Mouse (Mus musculus): ENCODE measurements around the gene Pnpla1.
"Not testable (repeated sequence)": the region's sequence is repeated elsewhere in the genome, so short reads cannot be mapped to it uniquely, and the experiment has no call there.

Pnpla1 gene

DNA sequence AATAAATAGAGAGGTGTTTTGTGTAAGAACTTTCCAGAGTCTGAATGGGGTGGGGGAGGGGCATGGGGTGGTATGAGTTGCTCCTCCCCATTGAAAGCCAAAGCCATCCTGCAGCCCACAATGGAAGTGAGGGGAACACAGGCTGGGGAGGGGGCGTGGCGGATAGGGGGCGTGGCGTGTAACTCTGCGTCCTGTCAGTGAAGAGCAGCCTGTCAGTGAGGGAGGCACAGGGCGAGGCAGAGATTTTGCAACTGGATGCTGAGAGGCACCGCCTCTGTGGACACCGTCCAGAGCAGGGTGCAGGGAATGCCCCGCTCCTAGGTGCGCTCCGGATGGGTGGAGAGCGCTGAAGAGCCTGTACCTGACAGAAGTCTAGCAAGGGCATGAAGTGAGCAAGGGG, at the start of gene Pnpla1:
TSS of gene Pnpla1 (plus strand) at position 207 of the 400 bp plus-strand sequence.
- no peak for DNase-seq (ENCODE audit: low read depth, low spot score)

DNA sequence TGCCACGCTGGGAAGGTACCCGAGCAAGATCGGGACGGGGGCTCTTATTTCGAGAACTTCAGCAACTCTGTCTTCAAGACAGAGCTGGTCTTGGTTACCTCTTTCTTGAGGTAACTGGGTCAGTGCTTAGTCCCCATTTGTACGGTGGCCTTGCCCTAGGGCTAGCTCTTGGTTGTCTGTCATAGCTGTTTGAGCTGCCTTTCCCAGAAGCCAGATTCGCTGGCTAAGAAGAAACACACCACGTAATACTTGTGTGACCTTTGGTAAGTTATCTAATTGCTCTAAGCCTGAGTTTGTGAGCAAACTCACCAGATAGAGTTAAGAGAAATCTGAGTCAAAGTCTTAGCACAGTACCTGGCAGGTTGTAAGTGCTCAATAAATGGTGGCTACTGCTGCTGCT, 49.5 kb upstream of the Pnpla1 start:
- DNase-seq (ENCODE audit: low read depth, low spot score): no peak

DNA sequence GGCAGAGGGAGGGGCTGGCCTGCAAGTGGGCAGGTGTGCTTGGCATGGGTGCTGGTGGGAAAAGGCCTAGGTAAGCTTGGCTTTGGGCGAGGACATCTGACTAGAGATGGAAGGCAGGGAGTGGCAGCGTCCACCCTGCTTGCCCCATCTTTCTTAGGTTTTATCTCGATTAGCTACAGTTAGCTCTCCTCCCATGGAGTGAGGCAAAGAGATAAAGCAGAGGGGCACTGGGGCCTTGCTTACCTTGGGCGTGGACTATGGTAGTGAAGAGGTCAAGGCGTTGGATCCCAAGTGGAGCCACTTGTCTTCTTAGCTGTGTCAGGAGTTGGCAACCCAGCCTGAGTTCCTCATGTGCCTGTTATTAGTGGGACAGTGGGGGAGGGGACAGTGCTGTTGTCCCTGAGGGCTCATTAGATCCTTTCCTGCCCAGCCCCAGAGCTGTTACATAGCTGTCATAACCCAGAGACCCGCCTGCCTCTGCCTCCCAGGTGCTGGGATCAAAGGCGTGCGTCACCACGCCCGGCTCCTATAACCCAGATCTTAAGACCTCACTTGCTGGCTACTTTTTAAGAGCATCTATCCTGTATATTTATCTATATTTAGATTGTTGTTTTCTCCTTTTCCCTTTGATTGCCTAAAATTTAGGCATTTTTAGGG, 48.9 kb upstream of the Pnpla1 start:
- DNase-seq (ENCODE audit: low read depth, low spot score): no peak

DNA sequence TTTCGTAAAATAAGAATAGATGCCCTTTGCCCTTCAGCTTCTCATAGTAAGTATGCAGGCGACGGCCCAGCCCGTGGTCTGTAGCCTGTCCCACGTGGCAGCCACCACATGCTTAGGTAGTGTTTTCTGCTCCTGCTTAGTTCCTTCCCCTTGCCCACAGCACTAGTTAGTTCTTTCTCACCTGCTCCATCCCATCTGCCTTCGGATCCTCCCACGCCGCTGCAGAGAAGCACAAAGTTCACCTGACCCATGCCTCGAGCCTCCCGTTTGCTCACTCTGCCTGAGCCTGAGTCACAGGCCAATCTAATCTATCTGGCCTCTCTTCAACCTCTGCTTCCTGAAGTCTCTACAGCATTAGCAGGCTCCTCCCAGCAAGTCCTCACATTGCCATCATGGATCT, 45.9 kb upstream of the Pnpla1 start:
- no peak for DNase-seq (ENCODE audit: low read depth, low spot score)

DNA sequence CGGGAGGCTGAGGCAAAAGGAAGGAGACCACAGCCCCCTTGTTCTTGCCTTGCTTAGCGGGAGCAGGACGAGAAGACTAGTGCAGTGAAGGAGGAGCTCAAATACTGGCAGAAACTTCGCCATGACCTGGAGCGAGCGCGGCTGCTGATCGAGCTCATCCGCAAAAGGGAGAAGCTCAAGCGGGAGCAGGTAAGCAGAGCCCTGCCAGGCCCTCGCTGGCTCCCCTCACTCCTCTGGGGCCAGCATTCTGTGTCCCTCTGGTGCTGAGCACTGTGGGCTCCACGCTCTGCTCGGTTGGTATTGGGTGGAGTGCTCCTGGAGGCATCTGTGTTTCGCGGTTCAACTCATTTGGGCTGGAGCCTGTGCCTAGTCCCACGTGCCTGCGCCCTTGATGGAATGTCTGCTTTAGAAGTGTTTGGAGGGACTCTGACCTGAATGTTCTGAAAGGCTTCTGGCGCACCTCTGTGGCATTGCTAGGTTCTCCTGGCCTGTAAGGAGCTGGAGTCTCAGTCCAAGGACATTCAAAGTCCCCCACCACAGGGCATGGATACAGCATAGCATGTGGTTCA, 43.6 kb upstream of the Pnpla1 start:
- DNase-seq (ENCODE audit: low read depth, low spot score): no peak

DNA sequence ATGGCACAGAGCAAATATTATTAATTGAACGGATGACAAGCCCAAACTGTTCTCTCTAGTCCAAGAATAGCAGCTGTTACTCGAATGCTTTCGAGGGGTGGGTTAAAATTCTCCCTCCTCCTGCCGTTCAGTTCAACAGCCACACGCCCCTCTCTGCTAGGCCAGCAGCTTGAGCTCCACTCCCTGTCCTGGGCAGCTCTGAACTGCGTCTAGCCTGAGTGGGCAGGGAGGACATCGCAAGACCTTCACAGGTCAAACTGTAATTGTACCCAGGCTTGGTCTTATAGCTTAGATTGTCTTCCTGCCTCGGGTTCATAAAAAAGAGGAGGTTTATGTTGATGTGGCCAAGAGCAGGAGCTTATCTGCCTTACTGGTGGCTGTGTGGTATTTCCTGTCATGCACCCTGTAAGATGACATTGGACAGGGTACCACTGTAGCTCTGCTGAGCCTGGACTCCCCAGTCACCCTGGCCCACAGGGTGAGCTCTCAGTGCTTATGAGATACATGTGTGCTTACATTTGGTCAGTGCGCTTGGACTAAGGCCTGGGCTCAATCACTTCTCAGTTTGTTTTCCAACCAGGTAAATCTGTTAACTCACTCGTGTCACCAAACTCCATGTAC, 42.7 kb upstream of the Pnpla1 start:
- DNase-seq (ENCODE audit: low read depth, low spot score): no peak

DNA sequence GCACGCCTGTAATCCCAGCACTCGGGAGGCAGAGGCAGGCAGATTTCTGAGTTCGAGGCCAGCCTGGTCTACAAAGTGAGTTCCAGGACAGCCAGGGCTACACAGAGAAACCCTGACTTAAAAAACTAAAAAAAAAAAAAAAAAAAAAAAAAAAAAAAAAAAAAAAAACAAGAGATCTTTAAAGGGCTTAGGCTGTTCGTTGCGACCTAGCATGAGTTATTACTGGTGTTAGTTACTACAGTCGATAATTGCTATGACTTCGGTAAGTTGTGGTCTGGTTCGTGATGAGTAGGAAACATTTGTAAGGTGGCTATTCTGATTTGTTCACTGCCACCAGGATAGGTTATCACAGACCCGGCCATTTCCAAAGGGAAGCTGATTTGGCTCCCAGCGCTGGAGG, 41.9 kb upstream of the Pnpla1 start:
- DNase-seq (ENCODE audit: low read depth, low spot score): not testable (repeated sequence)

DNA sequence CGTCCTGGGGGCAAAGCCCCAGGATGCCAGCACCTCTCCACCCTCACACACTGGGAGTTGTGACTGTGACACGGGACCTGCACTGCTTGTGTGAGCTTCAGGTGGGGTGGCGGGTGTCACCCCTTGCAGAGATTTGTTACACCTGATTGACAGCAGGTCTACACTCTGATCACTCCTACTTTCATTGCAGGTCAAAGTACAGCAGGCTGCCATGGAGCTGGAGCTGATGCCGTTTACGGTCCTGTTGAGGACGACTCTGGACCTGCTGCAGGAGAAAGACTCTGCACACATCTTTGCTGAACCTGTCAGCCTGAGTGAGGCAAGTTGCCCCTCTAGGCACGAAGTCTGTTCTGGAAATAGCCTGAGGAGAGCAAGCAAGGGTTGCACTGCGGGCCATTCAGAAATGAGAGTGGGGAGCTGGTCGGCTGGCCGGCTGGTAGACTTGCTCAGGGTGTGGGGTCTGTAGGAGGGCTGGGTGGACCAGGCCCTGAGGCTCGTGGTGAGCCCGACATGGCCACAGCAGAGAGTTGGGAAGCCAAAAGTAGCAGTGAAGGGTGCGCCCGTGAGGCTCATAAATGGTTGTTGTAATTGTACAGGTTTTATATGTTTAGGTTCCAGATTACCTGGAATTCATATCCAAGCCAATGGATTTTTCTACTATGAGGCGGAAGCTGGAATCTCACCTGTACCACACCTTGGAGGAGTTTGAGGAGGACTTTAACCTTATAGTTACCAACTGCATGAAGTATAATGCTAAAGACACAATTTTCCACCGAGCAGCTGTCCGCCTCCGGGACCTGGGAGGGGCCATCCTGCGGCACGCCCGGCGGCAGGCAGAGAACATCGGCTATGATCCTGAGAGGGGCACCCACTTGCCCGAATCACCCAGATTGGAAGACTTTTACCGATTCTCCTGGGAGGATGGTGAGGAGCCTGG, 41.1 kb upstream of the Pnpla1 start:
- no peak for DNase-seq (ENCODE audit: low read depth, low spot score)

DNA sequence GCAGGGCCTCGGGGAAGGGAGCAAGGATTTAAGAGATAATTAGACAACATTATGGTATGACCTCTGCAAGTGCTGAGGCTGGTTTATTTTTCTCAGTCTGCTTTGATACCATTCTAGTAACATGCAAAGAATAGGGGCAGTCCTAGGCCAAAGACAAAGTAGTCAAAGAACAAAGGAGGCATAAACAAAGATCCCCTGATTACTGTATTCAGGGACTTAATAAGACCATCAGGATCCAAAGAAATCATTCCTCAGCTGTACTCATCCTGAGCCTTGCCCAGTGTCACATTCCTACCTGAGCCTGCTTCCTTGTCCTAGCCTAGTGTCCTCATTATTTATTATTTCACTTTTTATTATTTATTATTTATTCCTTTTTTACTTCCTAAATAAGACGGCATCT, 38.0 kb upstream of the Pnpla1 start:
- no peak for DNase-seq (ENCODE audit: low read depth, low spot score)

DNA sequence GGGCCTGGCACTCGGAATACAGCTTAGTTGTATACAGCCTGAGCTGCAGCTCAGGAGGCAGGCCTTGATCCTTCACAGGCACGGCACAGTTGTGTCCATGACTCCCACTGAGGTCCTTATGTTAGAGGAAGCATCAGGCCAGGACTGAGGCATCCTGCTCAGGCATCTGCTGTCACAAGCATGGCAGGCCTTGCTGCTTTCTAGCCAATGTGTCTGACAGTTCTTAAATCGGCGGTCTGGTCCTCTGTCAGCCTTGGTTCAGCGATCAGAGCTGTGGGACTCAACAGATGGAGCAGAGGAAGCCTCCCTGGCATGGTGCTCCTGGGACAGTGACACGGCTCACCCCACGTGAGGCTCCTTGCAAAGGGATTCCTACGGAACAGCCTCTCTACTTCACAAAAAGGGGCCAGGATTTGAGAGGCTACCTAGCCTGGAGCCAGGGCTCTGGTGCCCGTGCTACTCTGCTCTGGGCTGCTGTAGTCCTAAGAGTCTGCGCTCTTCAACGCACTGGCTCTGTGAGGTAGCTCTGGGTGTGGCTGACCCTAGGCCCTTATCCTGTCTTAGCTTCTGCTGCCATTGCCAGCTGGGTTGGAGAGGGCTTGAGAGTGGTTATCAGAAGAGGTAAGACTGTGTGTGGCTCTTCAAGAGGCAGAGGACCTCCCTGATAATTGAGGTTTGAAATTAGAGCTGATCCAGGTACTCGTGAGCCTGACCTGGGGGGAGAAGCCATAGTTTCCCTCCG, 35.0 kb upstream of the Pnpla1 start:
- no peak for DNase-seq (ENCODE audit: low read depth, low spot score)

DNA sequence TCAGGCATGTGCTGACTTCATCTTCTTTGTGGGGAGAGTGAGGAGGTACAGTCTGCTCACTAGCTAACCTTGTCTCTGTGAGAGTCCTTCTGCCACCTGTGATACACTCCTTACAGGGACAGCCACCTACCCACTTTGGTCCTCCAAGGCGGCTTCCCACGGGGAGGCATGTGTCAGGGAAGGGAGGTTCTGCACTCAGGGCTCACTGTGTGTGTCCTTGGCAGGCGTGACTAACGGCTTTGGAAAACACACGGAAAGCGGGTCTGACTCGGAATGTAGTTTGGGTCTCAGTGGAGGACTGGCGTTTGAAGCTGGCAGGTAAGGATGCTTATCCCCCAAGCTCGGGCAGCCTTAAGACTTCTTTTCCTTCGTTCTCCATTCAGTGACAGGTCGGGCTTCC, 34.5 kb upstream of the Pnpla1 start:
- DNase-seq (ENCODE audit: low read depth, low spot score): no peak

DNA sequence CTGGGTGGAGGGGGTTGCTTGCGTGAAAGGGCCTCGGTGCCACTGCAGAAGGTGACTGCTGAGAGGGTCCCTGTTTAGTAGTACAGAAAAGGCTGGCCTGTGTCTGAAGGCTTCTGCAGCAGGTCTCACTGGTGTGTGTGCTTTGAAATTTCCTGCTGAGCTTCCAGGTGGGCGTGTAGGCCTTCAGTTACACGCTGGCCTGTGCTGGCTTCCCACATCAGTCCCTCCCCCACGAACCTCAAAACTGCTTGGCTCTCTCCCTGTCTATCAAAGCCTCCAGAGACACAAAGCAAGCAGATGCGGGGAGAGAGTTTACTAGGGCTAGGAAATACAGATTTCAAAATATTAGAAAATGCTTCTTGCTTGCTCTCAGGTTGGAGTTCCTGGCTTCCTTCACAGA, 33.3 kb upstream of the Pnpla1 start:
- DNase-seq (ENCODE audit: low read depth, low spot score): no peak

DNA sequence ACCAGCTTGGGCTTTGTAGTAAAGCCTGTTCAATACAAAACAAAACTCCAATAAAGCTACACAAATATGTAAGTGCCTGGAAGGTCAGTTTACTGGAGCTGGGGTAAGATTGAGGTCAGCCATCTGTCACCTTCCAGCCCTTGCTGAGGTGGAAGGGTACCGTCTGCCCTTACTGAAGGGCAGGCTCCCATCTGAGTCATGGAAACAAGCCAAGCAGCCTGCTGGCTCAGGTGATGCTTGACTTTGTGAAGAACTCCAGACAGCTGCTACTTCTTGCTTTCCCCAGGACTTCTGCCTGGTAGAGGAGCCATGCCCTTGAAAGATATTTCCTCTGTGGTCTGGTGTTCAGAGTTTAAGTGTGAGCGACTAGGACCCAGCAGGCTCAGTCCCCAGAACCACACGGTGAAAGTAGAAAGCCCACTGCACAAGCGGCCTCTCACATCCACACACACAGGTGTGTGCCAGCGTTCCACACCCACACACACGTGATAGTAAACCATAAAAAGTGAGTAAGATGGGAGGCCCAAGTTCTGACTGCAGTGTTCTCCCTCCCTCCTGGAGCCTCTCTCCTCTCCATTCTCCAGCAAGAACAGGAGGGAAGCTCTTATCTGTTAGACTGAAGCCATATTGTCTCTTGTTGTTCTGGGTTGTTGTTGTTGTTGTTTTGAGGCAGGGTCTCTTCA, 32.7 kb upstream of the Pnpla1 start:
- no peak for DNase-seq (ENCODE audit: low read depth, low spot score)

DNA sequence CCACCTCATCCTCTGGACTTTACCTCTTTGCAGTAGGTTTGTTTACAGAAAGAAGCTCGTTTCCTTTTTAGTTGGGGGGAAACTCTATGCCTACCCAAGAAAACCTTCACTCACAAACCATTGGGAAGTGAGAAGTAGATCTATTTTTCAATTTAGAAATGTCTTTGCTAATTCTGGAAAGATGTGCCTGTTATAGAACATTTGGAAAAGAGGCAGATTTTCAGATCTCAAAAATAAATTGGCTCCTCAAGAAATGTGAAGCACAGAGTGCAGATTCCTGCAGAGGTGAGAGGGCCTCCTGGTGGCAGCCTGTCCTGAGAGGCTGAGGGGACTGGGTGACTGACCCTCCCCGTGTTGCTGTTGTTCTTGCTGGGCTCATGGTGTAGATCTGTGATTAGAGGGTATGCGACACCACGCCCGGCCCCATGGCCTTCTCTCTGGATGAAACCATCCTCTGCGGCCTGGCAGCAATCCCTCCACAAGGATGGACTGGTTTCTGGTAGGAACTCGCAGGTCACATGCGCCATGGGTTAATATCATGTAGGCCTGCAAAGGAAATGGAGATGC, 30.5 kb upstream of the Pnpla1 start:
- DNase-seq (ENCODE audit: low read depth, low spot score): no peak

DNA sequence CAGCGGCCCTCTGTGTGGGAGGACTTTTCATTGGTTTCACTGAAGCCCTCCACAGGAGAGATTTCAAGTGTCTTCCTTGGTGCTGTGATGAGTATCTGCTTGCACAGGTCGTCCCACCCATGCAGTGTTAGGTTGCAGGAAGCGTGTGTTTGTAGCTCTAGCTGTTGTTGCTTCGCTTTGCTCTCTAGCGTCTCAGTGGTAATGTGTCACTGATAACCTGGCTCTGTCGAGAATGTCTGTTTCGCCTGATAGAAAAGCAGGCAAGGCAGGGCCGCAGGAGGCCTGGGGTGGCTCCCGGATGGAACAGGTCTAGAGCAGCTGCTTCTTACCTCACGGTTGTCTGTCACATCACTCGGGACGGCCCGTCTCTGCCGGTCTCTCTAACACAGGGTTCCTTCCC, 29.1 kb upstream of the Pnpla1 start:
- DNase-seq (ENCODE audit: low read depth, low spot score): no peak

DNA sequence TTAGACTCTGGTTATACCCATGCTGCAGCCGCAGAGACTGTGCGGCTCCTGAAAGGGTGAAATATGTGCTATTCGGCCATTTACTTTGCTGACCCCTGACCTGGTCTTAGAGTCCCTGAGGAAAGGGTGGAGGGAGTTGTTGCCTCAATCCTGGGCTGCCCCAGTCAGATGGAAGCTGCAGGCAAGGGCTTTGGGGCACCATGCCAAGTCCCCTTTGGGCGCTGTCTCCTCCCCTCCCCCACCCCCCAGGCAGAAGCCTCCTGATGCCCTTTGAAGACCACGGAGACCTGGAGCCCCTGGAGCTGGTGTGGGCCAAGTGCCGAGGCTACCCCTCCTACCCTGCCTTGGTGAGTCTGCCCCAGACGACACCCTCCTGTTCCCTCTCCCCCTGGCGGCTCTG, 27.1 kb upstream of the Pnpla1 start:
- DNase-seq (ENCODE audit: low read depth, low spot score): no peak

DNA sequence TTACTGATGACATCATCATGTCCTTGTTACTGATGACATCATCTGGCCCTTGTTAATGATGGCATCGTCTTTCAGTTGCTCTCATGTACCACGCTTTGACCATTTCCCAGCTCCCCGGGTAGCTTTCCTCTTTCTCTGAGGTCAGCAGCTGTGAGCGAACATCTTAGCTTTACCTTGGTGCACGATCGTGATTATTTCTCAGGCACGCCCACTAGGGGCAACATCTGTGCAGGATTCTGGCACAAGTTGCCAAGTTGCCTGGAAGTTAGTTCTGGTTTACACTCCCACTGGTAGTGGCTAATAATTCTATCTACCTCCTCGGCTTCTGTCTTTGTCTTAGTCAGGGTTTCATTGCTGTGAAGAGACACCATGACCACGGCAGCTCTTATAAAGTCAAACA, 26.2 kb upstream of the Pnpla1 start:
- peak; percentile 21 for DNase-seq (ENCODE audit: low read depth, low spot score)

DNA sequence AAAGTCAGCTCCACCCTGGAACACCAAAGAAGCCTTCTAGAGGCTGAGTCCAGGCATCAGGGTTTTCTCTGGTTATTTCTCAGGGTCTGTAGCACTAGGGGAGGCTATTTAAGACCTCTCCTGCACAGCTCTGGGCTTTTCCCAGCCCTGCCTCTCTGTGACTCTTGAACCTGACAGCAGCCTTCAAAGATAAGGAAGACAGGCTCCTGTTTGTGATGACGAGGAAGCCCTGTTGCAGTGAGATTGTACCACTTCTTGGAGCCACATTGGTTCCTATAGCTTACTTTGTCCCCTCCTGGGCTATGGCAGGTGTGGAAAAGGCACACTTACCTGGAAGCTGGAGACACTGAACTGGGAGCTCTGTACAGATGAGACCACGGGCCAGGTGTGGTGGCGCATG, 25.3 kb upstream of the Pnpla1 start:
- DNase-seq (ENCODE audit: low read depth, low spot score): no peak

DNA sequence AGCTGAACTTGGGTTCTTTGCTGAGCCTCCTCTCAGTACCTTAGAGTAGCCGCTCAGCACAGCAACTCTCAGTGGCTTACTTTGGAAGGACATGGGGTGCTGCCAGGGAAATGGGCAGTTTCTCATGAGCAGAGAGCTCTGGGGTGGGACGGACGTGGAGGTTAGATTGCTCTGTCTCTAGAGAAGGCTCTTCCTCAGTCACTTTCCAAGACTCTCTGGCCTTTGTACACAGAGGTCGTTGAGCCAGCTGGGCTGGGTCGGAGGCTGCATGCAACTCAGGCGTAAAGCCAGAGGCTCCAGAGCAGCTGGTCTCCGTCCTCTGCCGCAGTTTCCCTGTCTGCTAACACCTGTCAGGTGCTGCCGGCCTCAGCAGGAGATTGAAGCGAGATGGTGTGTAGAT, 23.5 kb upstream of the Pnpla1 start:
- DNase-seq (ENCODE audit: low read depth, low spot score): no peak

DNA sequence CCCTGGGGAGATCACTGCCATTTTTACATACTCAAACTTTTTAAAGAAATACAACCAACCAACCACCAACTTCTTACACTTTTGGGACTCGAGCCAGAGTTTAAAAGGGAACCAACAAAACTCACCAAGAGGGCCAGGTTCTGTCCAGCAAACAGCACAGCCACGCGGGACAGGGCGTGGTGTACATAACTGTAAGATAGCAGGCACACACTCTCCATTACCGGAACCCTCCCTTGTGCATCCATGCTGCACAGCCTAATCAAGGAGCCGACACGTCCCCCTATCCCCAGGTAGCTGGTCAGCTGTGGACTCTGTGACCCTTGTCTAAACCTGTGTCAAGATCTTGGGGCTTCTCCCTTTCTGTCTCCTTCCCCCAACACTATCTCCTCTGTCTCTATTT, 20.4 kb upstream of the Pnpla1 start:
- DNase-seq (ENCODE audit: low read depth, low spot score): no peak

DNA sequence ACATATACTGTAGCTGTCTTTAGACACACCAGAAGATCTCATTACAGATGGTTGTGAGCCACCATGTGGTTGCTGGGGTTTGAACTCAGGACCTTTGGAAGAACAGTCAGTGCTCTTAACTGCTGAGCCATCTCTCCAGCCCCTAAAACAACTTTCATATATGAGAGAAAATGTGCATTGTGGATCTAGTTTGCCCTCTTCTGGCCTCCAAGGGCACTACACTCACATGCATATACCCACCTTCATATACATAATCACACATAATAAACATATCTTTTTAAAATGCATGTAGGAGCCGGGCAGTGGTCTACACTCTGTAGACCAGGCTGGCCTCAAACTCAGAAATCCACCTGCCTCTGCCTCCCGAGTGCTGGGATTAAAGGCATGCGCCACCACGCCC, 16.3 kb upstream of the Pnpla1 start:
- DNase-seq (ENCODE audit: low read depth, low spot score): peak; percentile 13
